28 mouse cellular contexts compared by ENCODE assay signal in genomic region chr8:79324036-79324435, GRCm38 (mm10). TPM values are rescaled to one million over a fixed set of nuclear protein-coding genes. Genes with fewer than 3 reads are reported as not detected.
A peak's percentile ranks its signal among the peaks of the same experiment; 100 is the strongest.
DNase-seq lines count a peak whose midpoint lies in the region; ATAC-seq and TF ChIP-seq lines count a peak whose summit lies in the region.
"Had no signal": no experiment of that assay in that cellular context is flagged by ENCODE, and none has a peak within 500 bp of the region (broad histone marks: within the 10 kb centered on the region; RNA-seq: fewer than 3 reads in every experiment).

No protein-coding gene starts in this region.

- no peak for TF ChIP-seq EP300 in liver, postnatal 0 days (IDR thresholded peaks at IDR 0.05; ENCODE audit: low read depth)

- 0 out of 2 replicates have a peak, but pooled peaks cover 3% of the 10 kb centered on the region for H3K4me1 ChIP-seq in hindbrain, embryonic 12.5 days
- H3K4me1 ChIP-seq in liver, postnatal 0 days (ENCODE audit: insufficient read depth) = no peaks in the 10 kb centered on the region
- H3K4me1 ChIP-seq: forebrain, embryonic 15.5 days had no signal

- H3K9me3 ChIP-seq in hindbrain, embryonic 12.5 days (replicated peaks) = no peaks in the 10 kb centered on the region
- H3K9me3 ChIP-seq in liver, postnatal 0 days (ENCODE audit: low read length) = no peaks in the 10 kb centered on the region
- H3K9me3 ChIP-seq: embryonic facial prominence, embryonic 13.5 days; forebrain, embryonic 15.5 days; hindbrain, embryonic 15.5 days; midbrain, embryonic 10.5 days; neural tube, embryonic 13.5 days had no signal

- H3K27ac ChIP-seq in hindbrain, embryonic 12.5 days = no peak overlapping the region
- H3K27ac ChIP-seq in liver, postnatal 0 days (ENCODE audit: low read depth) = no peak overlapping the region
- H3K27ac ChIP-seq: embryonic facial prominence, embryonic 13.5 days; forebrain, embryonic 15.5 days; hindbrain, embryonic 15.5 days; neural tube, embryonic 13.5 days had no signal

- no peak for TF ChIP-seq CTCF in liver, postnatal 0 days (IDR thresholded peaks at IDR 0.05; ENCODE audit: low read depth)

- peak; percentile 94 for DNase-seq in heart, adult 11 months
- no peak for DNase-seq in heart, adult 9 months (ENCODE audit: low spot score in 2 of 2)
- DNase-seq in kidney, postnatal 14 days = peak; percentile 24
- DNase-seq in kidney, adult 11 months = no peak
- peak; percentile 17 for DNase-seq in 416B (ENCODE audit: low read depth)
- no peak for DNase-seq in liver, postnatal 0 days
- DNase-seq: adrenal gland, postnatal 36 days; cerebellum, adult 11 months; cerebellum, adult 9-11 months; gastrocnemius, postnatal 10 days; heart, postnatal 36 days; left cerebral cortex, postnatal 4 days; retina, postnatal 1 day; right cerebral cortex, postnatal 25 days; spleen, adult 18-20 months; thymus, postnatal 14 days had no signal

- no peak overlapping the region for H3K4me3 ChIP-seq in hindbrain, embryonic 12.5 days
- no peak overlapping the region for H3K4me3 ChIP-seq in liver, postnatal 0 days (ENCODE audit: low read depth, low read length)
- H3K4me3 ChIP-seq: embryonic facial prominence, embryonic 13.5 days; erythroblast, embryonic 14.5 days; forebrain, embryonic 15.5 days; hindbrain, embryonic 15.5 days; midbrain, embryonic 10.5 days; myocyte; neural tube, embryonic 13.5 days had no signal

- H3K9ac ChIP-seq in hindbrain, embryonic 12.5 days = no peak overlapping the region
- H3K9ac ChIP-seq in liver, postnatal 0 days (replicated peaks) = no peak overlapping the region
- H3K9ac ChIP-seq: embryonic facial prominence, embryonic 13.5 days; forebrain, embryonic 15.5 days; hindbrain, embryonic 15.5 days; neural tube, embryonic 13.5 days had no signal

- H3K27me3 ChIP-seq in hindbrain, embryonic 12.5 days = no peaks in the 10 kb centered on the region
- no peaks in the 10 kb centered on the region for H3K27me3 ChIP-seq in liver, postnatal 0 days (ENCODE audit: insufficient read depth, low read length)
- H3K27me3 ChIP-seq: embryonic facial prominence, embryonic 13.5 days; forebrain, embryonic 15.5 days; hindbrain, embryonic 15.5 days; neural tube, embryonic 13.5 days had no signal

- WGBS in hindbrain, embryonic 12.5 days = 74% methylated on average over 3 of the region's 3 CpGs
- 33% methylated on average over 3 of the region's 3 CpGs for whole genome bisulfite sequencing in liver, postnatal 0 days (ENCODE audit: insufficient replicate concordance)

- H3K4me2 ChIP-seq in hindbrain, embryonic 12.5 days (replicated peaks) = no peak overlapping the region
- H3K4me2 ChIP-seq in liver, postnatal 0 days (ENCODE audit: low read depth, low read length) = no peak overlapping the region
- H3K4me2 ChIP-seq: forebrain, embryonic 15.5 days; hindbrain, embryonic 15.5 days; neural tube, embryonic 13.5 days had no signal

- no peaks in the 10 kb centered on the region for H3K36me3 ChIP-seq in hindbrain, embryonic 12.5 days
- H3K36me3 ChIP-seq in liver, postnatal 0 days (replicated peaks; ENCODE audit: insufficient read depth, low read length) = no peaks in the 10 kb centered on the region
- H3K36me3 ChIP-seq: embryonic facial prominence, embryonic 13.5 days; forebrain, embryonic 15.5 days; hindbrain, embryonic 15.5 days; midbrain, embryonic 10.5 days; neural tube, embryonic 13.5 days had no signal

- ATAC-seq in granulocyte monocyte progenitor cell, adult 5-6 weeks (replicated peaks; ENCODE audit: poor library complexity, severe bottlenecking) = peak; percentile 74
- no peak for ATAC-seq in hindbrain, embryonic 12.5 days (ENCODE audit: low FRiP score)
- no peak for ATAC-seq in liver, postnatal 0 days
- ATAC-seq: CD4-positive, CD25-positive, alpha-beta regulatory T cell, adult 4 months; forebrain, embryonic 15.5 days; intestine, embryonic 16.5 days; midbrain, embryonic 16.5 days had no signal

RNA-seq across cellular contexts. Expression of gene Mmaa, which starts 29.3 kb away (rescaled TPM):
- 2.0 and 2.5 TPM in 2 replicates for total RNA-seq in granulocyte monocyte progenitor cell, adult 5-6 weeks (2014; fragmentation: Nextera tagmentation)
- total RNA-seq in granulocyte monocyte progenitor cell, adult 5-6 weeks (2017) = 3.6 and 7.0 TPM in 2 replicates
- polyA plus RNA-seq in hindbrain, embryonic 12.5 days (2016; fragmentation: Nextera tagmentation; extraction: Ambion mirVana) = 16.5 and 17.0 TPM in 2 replicates
- 6.3 and 7.2 TPM in 2 replicates for polyA plus RNA-seq in liver, postnatal 0 days (2015; fragmentation: Nextera tagmentation; extraction: Ambion mirVana)

Comparison
In these comparisons a context has a peak if more than half of its experiments do, and no peak if none do; other contexts are left out.
1. DNase-seq: peak in heart, adult 11 months (single experiment), kidney, postnatal 14 days (single experiment) and 416B (single experiment); none in heart, adult 9 months (0 of 2), kidney, adult 11 months (single experiment) and liver, postnatal 0 days (single experiment).